Mouse (Mus musculus) heart, embryonic 11.5 days (tissue): Measurements from ENCODE around the gene Slc2a1. TPM values are rescaled to one million over a fixed set of nuclear protein-coding genes. Genes with fewer than 3 reads are reported as not detected.
A peak's percentile ranks its signal among the peaks of the same experiment; 100 is the strongest.

Experiments
- ATAC-seq: fragments of 200-750 bp; cut with Nextera tagmentation; replicated peaks from 2 replicates; pipeline ENCODE4 v1.8.0; 2017; ENCODE audit warnings: moderate library complexity; ENCODE audit not compliant: insufficient number of reproducible peaks, low FRiP score, low TSS enrichment
- H3K27ac ChIP-seq: fragments of 300-500 bp; sonication (generic); 2 replicates; pipeline ENCODE4 v1.5.1; 2014; ENCODE audit warnings: mild to moderate bottlenecking, low read depth, low read length
- H3K27me3 ChIP-seq: fragments of 300-500 bp; sonication (generic); 2 replicates; pipeline ENCODE4 v1.6.1; 2014; ENCODE audit warnings: mild to moderate bottlenecking, low read length, mixed read lengths; ENCODE audit not compliant: control insufficient read depth, insufficient read depth
- H3K36me3 ChIP-seq: fragments of 300-500 bp; sonication (generic); 2 replicates; pipeline ENCODE4 v1.6.1; 2014; ENCODE audit warnings: mild to moderate bottlenecking, low read length, moderate library complexity, mixed read lengths; ENCODE audit not compliant: control insufficient read depth, insufficient read depth
- H3K4me1 ChIP-seq: fragments of 300-500 bp; sonication (generic); 2 replicates; pipeline ENCODE4 v1.6.1; 2014; ENCODE audit warnings: low read length; ENCODE audit not compliant: control insufficient read depth, insufficient read depth
- H3K4me2 ChIP-seq: fragments of 300-500 bp; sonication (generic); 2 replicates; pipeline ENCODE4 v1.6.1; 2014; ENCODE audit warnings: mild to moderate bottlenecking, moderate library complexity
- H3K4me3 ChIP-seq: fragments of 300-500 bp; sonication (generic); 2 replicates; pipeline ENCODE4 v1.5.1; 2014; ENCODE audit warnings: low read depth, low read length
- H3K9ac ChIP-seq: fragments of 300-500 bp; sonication (generic); 2 replicates; pipeline ENCODE4 v1.6.1; 2014; ENCODE audit warnings: mild to moderate bottlenecking, low read depth, low read length, moderate library complexity
- H3K9me3 ChIP-seq: fragments of 300-500 bp; sonication (generic); replicated peaks from 2 replicates; pipeline ENCODE4 v1.6.1; 2016; ENCODE audit warnings: low read length; ENCODE audit not compliant: control insufficient read depth
- WGBS: fragments of 180-500 bp; shearing (Covaris S2); extraction: QIAGEN DNeasy Blood & Tissue Kit; methylation state at CpG from one replicate; pipeline ENCODE4 v1.1.7; 2014; ENCODE audit not compliant: insufficient replicate concordance; 5-methylcytosine and 5-hydroxymethylcytosine counted together
- polyA plus RNA-seq: library from polyadenylated mRNA; unstranded; fragments of >200 nt; fragmentation: Nextera tagmentation; extraction: Ambion mirVana; gene quantifications from 2 replicates; pipeline ENCODE4 v1.2.1, GENCODE M21; 2014

The Slc2a1 gene
- polyA plus RNA-seq, 1 experiment from 2014 or later, result 426 TPM

- Histone ChIP-seq H3K36me3 (no peaks in the 10 kb centered on the region), H3K27me3 (no peaks in the 10 kb centered on the region), H3K9ac (peak overlapping the region; percentile 72), H3K27ac (peak overlapping the region; percentile 76), H3K4me3 (peak overlapping the region; percentile 39), H3K4me2 (peak overlapping the region; percentile 68), H3K4me1 (peaks cover 23% of the 10 kb centered on the region; the same call in 1 of the 2 replicates), H3K9me3 (no peaks in the 10 kb centered on the region)
- peak; percentile 74 for ATAC-seq
- 1% methylated on average over 18 of the region's 18 CpGs for WGBS
Measured at GRCm38 (mm10) chr4:119105704-119106103, 2.8 kb upstream of the Slc2a1 start.

- peak overlapping the region; percentile 68 for H3K4me2 ChIP-seq
- peak overlapping the region; percentile 65; the same call in 1 of the 2 replicates for H3K27ac ChIP-seq
- peaks cover 8% of the 10 kb centered on the region; the same call in 1 of the 2 replicates for H3K36me3 ChIP-seq
- no peak for ATAC-seq
- peaks cover 39% of the 10 kb centered on the region for H3K4me1 ChIP-seq
- H3K9me3 ChIP-seq, result no peaks in the 10 kb centered on the region
- H3K9ac ChIP-seq, result peak overlapping the region; percentile 54
- peak overlapping the region; percentile 77; the same call in 1 of the 2 replicates for H3K4me3 ChIP-seq
- H3K27me3 ChIP-seq, result no peaks in the 10 kb centered on the region
- WGBS, result 73% methylated on average over 2 of the region's 2 CpGs
Measured at GRCm38 (mm10) chr4:119107867-119108266, 644 bp upstream of the Slc2a1 start.

- peaks cover 48% of the 10 kb centered on the region for H3K4me1 ChIP-seq
- H3K27ac ChIP-seq, result peak overlapping the region; percentile 99
- peak overlapping the region; percentile 93 for H3K9ac ChIP-seq
- no peaks in the 10 kb centered on the region for H3K27me3 ChIP-seq
- H3K4me3 ChIP-seq, result peak overlapping the region; percentile 77
- peak overlapping the region; percentile 68 for H3K4me2 ChIP-seq
- H3K9me3 ChIP-seq, result no peaks in the 10 kb centered on the region
- peaks cover 12% of the 10 kb centered on the region; the same call in 1 of the 2 replicates for H3K36me3 ChIP-seq
- WGBS, result 15% methylated on average over 11 of the region's 11 CpGs
- ATAC-seq, result no peak
Measured at GRCm38 (mm10) chr4:119109640-119110039, 1.1 kb downstream of the Slc2a1 start.

GRCm38 (mm10) chr4:119110512-119110911 lies 2.0 kb downstream of the Slc2a1 start:
- Histone ChIP-seq H3K27me3 (no peaks in the 10 kb centered on the region), H3K4me1 (peaks cover 51% of the 10 kb centered on the region), H3K36me3 (peaks cover 12% of the 10 kb centered on the region; the same call in 1 of the 2 replicates), H3K27ac (peak overlapping the region; percentile 99; the same call in 1 of the 2 replicates), H3K4me2 (peak overlapping the region; percentile 68), H3K9me3 (no peaks in the 10 kb centered on the region), H3K4me3 (peak overlapping the region; percentile 77), H3K9ac (peak overlapping the region; percentile 93)
- ATAC-seq, result no peak
- 24% methylated on average over 5 of the region's 5 CpGs for whole genome bisulfite sequencing

- no peak for ATAC-seq
- 61% methylated on average over 5 of the region's 5 CpGs for WGBS
- H3K4me3 ChIP-seq, result peak overlapping the region; percentile 77
- no peaks in the 10 kb centered on the region for H3K9me3 ChIP-seq
- H3K9ac ChIP-seq, result peak overlapping the region; percentile 93
- H3K27ac ChIP-seq, result peak overlapping the region; percentile 70
- H3K4me1 ChIP-seq, result peaks cover 52% of the 10 kb centered on the region
- H3K4me2 ChIP-seq, result peak overlapping the region; percentile 68
- H3K27me3 ChIP-seq, result no peaks in the 10 kb centered on the region
- H3K36me3 ChIP-seq, result peaks cover 12% of the 10 kb centered on the region; the same call in 1 of the 2 replicates
Measured at GRCm38 (mm10) chr4:119111410-119111809, 2.9 kb downstream of the Slc2a1 start.

DNA sequence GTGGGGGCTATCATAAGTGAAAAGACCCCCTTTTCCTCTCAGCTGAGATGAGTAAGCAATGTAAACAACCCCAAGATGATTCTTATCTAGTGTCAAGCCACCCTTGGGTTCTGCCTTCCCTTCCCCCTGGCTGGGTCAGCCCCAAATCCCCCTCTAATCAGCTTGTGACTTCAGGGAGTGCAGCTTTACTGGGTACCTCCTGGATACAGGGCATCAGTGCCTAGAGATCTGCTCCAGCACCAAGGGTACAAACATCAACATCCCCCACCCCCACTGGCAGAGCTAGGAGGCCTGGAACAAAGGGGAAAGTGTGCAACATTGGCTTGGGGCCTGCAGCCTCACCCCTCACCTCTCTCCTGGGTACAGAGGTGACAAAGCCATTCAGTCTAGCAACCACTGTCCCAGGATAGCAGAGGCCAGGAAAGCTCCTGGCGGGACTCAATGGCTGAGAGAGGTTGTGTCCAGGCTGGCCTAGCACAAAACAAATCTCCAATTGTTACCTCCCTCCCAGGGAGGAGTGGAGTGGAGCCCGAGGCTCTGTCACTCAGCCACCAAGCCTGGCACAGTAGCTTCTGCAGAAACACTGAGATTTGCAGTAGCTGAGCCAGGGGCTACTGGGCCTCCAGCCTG lies 3.9 kb downstream of the Slc2a1 start:
- peak overlapping the region; percentile 77 for H3K4me3 ChIP-seq
- ATAC-seq, result no peak
- H3K4me2 ChIP-seq, result peak overlapping the region; percentile 68
- H3K9me3 ChIP-seq, result no peaks in the 10 kb centered on the region
- H3K36me3 ChIP-seq, result peaks cover 12% of the 10 kb centered on the region; the same call in 1 of the 2 replicates
- peak overlapping the region; percentile 36 for H3K27ac ChIP-seq
- peak overlapping the region; percentile 93 for H3K9ac ChIP-seq
- no peaks in the 10 kb centered on the region for H3K27me3 ChIP-seq
- WGBS, result 46% methylated on average over 2 of the region's 2 CpGs
- peaks cover 59% of the 10 kb centered on the region for H3K4me1 ChIP-seq

GRCm38 (mm10) chr4:119115611-119116070 lies 7.1 kb downstream of the Slc2a1 start:
- no peaks in the 10 kb centered on the region for H3K27me3 ChIP-seq
- no peaks in the 10 kb centered on the region for H3K9me3 ChIP-seq
- H3K4me3 ChIP-seq, result 0 out of 2 replicates have a peak overlapping the region, but pooled peaks have one; percentile 1
- no peak for ATAC-seq
- peak overlapping the region; percentile 77 for H3K27ac ChIP-seq
- H3K4me2 ChIP-seq, result peak overlapping the region; percentile 34
- peaks cover 83% of the 10 kb centered on the region for H3K4me1 ChIP-seq
- H3K9ac ChIP-seq, result peak overlapping the region; percentile 64
- 40% methylated on average over 6 of the region's 6 CpGs for WGBS
- H3K36me3 ChIP-seq, result peaks cover 12% of the 10 kb centered on the region; the same call in 1 of the 2 replicates

DNA sequence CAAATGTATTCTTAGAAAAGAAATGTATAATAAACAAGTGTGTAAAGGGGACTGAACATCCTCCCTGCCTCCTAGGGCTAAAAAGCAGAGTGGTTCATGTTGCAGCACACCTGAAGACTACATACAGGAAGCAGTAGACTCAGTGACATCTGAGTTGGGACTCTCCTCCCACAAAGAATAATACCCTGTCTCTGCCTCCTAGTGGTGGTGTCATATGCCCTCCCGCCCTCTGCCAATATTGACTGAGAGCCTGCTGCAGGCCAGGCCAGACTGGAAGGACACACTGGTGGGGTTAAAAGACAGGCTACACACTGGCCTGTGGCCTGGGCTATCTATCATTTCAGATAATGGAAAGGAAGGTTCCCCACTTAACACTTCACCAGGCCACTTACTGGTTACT lies 7.8 kb downstream of the Slc2a1 start:
- Histone ChIP-seq H3K27me3 (no peaks in the 10 kb centered on the region), H3K27ac (peak overlapping the region; percentile 77; the same call in 1 of the 2 replicates), H3K4me1 (peaks cover 89% of the 10 kb centered on the region), H3K9ac (0 out of 2 replicates have a peak overlapping the region, but pooled peaks have one; percentile 13), H3K4me3 (no peak overlapping the region), H3K4me2 (peak overlapping the region; percentile 34), H3K36me3 (peaks cover 17% of the 10 kb centered on the region; the same call in 1 of the 2 replicates), H3K9me3 (no peaks in the 10 kb centered on the region)
- no peak for ATAC-seq
- 47% methylated on average over 1 of the region's 1 CpGs for WGBS
